Mouse (Mus musculus): Measurements from ENCODE around the gene Stab1.

DNA sequence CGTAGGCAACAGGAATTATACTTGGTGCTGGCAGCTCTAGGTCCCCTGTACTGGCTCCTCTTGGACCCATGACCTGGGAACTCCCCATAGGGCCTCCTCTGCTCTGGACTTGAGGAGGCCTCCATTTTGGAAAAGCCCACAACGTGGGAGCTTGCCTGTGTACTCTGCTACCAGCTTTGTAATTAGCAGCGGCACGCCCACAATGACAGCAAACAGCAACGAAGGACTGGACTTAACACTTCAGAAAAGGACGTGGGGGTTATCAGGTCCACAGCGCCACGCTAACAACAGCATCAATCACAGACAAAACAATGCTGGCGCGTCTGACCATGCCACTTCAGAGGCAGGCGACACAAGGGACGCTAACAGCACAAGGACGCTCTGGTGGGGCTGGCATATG is 2.5 kb upstream of the Stab1 start:
- TF ChIP-seq POLR2A (IDR thresholded peaks at IDR 0.05; ENCODE audit: borderline replicate concordance, extremely low read depth, low read depth, low read length) (no peak), CTCF (IDR thresholded peaks at IDR 0.05; ENCODE audit: insufficient read depth, low read length) (no peak)

All from lung, adult 2 months (tissue).